Mouse (Mus musculus) lung, postnatal 10 days (tissue): ENCODE results near the gene Nudt8.
"Not testable (repeated sequence)": the region's sequence is repeated elsewhere in the genome, so short reads cannot be mapped to it uniquely, and the experiment has no call there.

Source experiments
- DNase-seq: peaks from one replicate; pipeline ENCODE4 v3.0.0; 2021

Gene Nudt8

GRCm38 (mm10) chr19:4000119-4000900, at the start of gene Nudt8, which contains the start of gene Gm49405:
Gene Nudt8 (plus strand): TSS chr19:4000580.
Gene Gm49405 (plus strand): TSS chr19:4000626.
- DNase-seq: peak; percentile 99

DNA sequence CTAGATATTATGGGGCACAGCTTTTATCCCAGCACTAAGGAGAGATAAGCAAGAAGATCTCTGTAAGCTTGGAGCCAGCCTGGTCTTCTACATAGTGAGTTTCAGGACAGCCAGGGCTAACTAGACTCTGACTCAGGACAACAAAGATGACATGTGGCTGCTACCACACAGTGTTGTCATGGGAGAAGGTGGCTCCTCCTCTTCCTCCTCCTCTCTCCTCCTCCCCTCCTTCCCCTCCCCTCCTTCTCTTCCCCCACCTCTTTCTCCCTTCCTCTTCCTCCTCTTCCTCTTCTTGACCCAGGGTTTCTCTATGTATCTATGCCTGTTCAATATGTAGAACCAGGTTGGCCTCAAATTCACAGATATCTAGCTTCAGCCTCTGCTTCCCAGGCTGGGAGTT, 48.9 kb upstream of the Nudt8 start:
- no peak for DNase-seq

DNA sequence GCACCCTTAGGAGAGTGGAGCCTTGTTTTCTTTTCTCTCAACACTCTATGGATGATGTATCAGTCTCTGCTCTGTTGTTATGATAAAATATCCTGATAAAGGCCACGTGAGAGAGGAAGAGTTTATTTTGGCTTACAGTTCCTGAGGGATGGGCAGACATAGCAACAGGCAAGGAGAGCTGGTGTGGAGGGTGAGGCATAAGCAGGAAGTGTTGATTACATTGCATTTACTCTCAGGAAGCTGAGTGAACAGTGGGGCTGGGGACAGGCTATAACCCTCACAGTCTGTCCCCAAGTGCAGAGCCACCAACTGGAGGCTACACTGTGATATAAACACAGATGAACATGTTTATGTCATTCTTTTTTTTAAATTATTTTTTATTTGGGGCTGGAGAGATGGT, 48.3 kb upstream of the Nudt8 start:
- DNase-seq: no peak

- no peak for DNase-seq
Observed at GRCm38 (mm10) chr19:3955033-3955432, 45.3 kb upstream of the Nudt8 start.

DNA sequence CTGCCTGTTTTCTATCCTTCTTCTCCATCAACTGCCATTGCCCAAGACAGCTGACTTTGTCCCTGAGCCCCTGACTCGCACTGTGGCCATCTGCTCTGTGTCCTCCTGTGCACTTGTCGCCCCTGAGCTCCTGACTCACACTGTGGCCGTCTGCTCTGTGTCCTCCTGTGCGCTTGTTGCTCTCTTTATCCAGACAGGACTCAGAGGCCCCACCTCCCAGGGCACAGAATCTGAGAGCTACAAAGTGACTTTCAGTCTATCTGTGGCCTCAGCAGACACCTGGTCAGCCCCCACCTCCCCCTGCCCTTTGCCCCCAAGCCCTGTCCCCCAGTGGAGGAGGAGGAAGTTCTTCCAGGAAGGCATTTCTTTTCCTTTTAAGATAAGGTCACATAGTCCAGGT, 44.6 kb upstream of the Nudt8 start:
- no peak for DNase-seq

DNA sequence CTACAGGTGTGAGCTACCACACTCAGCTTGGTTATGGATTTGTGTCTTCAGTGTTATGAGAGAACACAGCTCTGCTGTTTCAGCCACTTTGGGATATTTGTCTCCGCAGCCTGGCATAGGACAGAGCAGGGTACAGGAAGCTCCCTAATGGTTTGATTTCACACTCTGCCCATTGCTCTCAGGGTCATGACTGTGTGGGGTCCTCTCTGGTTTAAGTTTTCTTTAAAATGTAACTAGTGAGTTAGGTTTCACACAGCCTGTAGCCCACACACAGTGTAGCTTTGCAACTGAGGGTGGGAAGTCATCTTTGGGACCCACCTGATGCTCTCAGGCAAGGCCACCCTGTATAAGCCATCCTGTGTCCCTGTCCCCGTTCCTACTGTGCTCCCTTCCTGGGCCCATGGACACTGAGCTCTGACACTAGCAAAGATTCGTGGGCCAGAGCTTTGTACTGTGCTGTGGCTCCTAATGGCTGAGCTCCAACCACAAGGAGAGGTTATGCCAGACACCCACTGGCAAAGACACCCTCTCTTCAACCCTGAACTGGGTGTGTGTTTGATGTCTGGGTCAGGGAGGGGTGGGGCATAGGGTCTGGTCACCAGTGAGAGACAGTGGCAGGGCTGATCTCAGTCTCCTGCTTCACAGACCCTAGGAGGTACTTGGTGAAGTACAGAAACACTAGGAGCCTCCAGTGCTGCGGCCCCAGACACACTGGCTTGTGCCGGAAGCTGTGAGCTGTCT, 42.9 kb upstream of the Nudt8 start:
- DNase-seq: not testable (repeated sequence)

DNA sequence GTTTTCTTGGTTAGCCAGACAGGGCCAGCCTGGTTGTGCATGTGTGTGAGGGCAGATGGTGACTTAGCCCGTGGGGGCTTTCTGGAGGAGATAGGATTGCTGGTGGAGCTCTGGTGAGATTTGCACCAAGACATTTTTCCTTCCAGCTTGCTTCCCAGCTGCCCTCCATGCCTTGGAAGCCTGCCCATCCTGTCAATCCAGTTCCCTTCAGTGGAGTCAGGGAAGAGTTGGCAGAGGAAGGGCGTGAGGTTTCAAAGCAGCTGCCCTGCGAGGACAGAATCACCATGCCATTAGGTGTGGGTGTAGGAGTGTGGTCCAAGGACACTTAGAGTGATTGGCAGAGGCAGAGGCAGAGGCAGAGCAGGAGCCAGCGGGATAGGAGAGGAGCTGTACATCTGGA, 41.9 kb upstream of the Nudt8 start, which contains the start of gene Aldh3b3:
Gene Aldh3b3 (plus strand): TSS at position 176 of the 400 bp plus-strand sequence.
- peak; percentile 36 for DNase-seq

DNA sequence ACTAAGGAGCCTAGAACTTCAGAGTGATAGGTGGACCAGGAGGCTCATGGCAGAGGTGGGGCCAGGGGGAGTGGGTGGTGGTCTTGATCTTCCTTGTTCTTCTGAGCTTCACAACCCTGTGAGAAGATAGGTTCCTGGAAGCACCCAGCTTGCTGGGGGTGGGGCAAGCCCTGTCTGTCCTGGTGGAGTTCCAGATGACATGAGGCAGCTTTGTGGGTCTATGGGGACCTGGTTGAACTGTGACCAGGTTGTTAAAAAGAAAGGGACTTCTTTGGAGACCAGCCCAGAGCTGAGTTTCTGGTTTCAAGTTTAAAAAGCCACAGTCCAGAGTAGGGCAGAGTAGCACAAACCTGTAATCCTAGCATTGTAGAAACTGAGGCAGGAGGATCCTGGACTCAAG, 41.4 kb upstream of the Nudt8 start:
- DNase-seq: no peak

DNA sequence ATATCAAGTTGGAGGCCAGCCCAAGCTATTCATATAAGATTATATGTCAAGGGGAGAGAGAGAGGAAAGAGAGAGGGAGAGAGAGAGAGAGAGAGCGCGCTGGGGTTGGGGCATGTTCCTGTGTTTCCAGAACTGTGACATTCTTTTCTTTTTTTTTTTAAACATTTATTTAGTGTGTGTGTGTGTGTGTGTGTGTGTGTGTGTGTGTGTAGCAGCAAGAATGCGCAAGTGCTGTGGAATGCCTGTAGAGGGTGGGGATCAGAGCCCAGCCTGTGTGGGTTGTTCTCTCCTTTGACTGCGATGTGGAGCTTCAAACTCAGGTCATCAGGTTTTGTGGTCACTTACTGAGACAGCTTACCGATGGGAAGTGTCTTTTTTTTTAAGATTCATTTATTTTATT, 40.2 kb upstream of the Nudt8 start:
- DNase-seq: peak; percentile 52

- not testable (repeated sequence) for DNase-seq
Observed at GRCm38 (mm10) chr19:3961805-3962204, 38.6 kb upstream of the Nudt8 start.

DNA sequence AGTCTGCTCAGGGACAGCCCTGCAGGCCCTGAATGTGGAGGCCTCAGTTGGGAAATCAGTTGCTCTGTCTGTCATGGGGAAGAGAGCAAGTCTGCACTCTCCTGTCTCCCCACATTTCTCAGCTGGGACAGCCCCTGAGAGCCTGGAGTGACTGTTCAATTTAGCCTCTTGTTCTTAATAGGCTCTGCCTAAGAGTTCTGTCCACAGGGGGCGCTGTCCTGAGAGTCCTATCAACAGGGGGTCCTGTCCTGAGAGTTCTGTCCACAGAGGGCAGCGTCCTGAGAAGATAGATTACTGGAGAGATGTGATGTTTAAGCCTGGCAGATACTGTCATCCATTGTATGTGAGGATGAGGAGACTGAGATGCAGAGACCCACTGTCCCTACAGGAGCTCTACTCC, 37.9 kb upstream of the Nudt8 start:
- DNase-seq: peak; percentile 77

GRCm38 (mm10) chr19:3964030-3964429, 36.4 kb upstream of the Nudt8 start:
- DNase-seq: no peak

- DNase-seq: no peak
Observed at GRCm38 (mm10) chr19:3966330-3967075, 33.9 kb upstream of the Nudt8 start.

DNA sequence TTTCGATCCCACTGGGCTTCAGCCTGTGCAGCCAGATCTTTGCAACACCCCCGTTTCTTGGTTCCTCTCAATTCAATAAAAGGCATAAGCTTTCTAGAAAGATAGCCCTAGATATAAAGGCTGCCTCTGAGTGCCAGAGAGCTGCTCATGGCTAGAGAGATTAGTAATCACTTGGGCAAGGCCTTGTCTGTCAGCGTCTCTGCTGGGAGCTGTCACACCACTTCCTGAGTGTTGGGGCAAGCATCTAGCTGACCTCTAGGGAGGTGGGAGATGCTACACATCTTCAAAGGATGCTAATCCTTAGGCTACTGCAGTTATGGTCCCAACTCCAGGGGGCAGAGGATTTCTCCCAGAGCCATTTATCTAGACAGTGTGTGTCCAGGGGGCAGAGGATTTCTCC, 33.1 kb upstream of the Nudt8 start:
- DNase-seq: no peak

DNA sequence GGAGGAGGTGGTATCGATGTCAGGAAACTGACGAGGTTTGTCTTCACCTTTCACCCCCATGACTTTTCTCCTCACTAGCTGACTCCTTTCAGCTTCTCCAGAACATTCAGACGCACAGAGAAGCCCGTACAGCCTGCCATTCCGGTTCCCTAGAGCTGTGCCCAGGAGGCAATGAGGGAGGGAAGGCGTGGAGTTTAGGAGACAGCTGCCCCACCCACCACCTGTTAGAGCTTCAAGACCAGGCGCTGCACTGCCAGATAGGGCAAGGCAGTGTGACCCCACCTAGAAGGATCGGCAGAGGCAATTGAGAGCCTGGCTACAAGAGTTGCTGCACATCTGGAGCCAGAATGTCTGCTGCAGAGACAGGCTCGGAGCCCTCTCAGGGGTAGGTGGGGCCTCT, 28.2 kb upstream of the Nudt8 start, which contains the start of gene Aldh3b2:
Gene Aldh3b2 (plus strand): TSS at position 100 of the 400 bp plus-strand sequence.
- DNase-seq: no peak

DNA sequence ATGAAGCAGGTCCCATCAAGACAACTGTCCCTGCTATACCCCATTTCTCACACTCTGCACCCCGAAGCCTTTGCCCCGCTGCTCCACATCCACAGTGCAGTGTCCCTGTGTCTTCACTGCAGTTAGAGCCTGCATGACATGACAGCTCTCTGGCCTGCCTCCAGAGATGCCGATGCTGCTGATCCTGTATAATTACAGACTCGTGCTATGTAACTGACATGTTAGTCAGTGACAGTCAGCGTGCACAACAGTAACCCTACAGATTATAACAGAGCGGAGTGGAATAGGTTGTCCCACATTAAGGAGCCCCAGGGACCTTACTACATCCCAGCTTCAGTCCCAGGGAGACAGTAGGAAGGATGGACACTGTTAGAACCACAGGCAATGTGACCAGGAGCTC, 25.8 kb upstream of the Nudt8 start:
- DNase-seq: not testable (repeated sequence)

- peak; percentile 16 for DNase-seq
Observed at GRCm38 (mm10) chr19:3975866-3976265, 24.5 kb upstream of the Nudt8 start.

DNA sequence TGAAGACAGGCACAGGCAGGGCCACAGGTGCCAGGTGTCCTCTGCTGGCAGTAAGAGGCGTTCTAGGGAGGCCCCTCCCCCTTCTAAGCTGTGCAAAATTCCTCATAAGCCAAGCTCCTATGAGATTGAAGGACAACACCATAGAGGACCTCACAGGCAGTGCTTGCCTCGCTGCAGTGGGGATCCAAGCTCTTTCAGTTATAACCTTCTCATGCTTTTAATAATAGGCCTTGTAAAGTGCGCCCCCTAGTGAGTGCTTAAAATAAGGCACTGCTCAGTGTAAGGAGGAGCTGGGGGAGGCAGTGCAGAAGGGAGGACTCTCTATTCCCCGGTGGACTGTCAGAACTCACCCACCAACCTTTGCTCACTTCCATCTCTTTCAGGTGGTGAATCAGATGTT, 20.1 kb upstream of the Nudt8 start:
- DNase-seq: peak; percentile 92

GRCm38 (mm10) chr19:3980917-3981316, 19.5 kb upstream of the Nudt8 start:
- no peak for DNase-seq

DNA sequence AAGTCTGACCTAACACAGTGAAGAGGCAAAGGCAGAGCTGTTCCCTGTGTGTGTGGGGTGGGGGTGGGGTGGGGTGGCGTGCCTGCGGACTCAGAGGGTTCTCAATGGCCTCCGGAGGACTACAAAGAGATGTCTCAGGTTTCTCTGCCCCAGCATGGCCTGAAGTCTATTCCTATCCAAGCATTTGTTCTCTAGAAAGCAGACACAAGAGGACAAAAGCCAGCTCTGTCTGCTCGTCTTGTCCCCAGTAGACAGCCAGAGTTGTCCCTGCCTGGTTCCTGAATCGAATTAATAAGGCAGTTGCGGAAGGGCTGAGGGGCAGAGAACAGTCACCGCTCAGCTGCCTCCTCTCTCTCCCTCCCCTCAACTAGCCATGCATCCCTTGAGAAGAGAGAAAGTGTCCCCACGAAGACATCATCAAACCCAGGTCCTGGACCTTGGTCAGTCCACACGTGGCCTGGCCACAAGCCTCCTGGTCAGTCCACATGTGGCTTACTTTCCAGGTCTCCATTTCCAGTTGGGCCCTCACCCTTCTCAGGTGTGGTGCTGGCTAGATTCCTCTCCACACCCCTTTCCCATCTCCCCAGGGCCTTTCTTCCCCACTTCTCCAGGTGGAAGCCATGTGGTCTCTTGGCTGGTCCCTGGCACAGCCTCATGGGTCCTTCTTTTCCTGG, 16.7 kb upstream of the Nudt8 start:
- no peak for DNase-seq

- DNase-seq: peak; percentile 65
Observed at GRCm38 (mm10) chr19:3985261-3985681, 15.1 kb upstream of the Nudt8 start.

DNA sequence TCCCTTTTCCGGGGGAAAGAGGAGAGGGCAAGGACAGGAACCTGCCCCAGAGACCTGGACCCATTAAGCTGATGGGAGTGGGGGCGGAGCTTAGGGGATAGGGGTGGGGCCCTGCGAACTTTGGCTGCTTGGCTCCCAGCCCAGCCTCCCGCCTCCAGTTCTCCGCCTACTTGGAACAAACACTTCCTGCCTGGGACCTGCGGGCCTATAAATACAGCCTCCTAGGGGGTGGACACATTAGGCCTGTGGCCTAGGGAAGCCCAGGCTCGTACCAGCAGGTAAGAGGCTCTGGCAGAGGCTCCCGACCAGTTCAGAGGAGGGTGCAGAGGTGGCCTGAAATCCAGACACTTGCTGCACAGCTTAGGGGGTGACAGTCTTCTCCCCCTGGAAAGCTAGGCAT, 14.0 kb upstream of the Nudt8 start, which contains the start of gene Acy3:
Gene Acy3 (plus strand): TSS at position 237 of the 400 bp plus-strand sequence.
- DNase-seq: peak; percentile 92

- peak; percentile 23 for DNase-seq
Observed at GRCm38 (mm10) chr19:3988066-3988465, 12.3 kb upstream of the Nudt8 start.
